Mouse (Mus musculus): ENCODE measurements around the gene E2f2. TPM values are rescaled to one million over a fixed set of nuclear protein-coding genes. Genes with fewer than 3 reads are reported as not detected.

Gene E2f2
- polyA plus RNA-seq, 1 experiment from 2014 or later, result 3.2 TPM

DNA sequence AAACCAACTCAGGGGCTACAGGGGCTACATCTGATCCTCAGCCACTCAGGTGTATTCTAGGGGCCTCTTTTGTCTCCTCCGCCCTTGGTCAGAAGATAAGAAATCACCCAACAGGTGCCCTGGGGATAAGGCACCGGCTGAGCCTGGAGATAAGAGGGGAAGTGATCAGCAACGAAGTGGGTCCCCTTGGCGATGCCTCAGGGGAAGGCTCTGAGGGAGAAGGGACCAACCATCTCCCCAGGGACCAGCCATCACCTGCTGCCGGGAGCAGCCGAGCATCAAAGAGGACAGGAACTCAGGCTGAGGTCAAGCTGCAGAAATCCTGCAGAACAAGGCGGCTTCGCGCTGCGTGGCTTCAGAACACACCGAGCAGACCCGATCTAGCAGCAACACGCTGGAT is 44.5 kb upstream of the E2f2 start:
- no peaks in the 10 kb centered on the region for H3K27me3 ChIP-seq (ENCODE audit: insufficient read depth, low read length)
- H3K9ac ChIP-seq (ENCODE audit: low read depth, low read length), result no peak overlapping the region
- no peak overlapping the region for H3K4me2 ChIP-seq (ENCODE audit: low read length)
- WGBS, result 54% methylated on average over 13 of the region's 13 CpGs
- ATAC-seq (replicated peaks; ENCODE audit: low FRiP score, low read depth), result no peak
- H3K27ac ChIP-seq, result no peak overlapping the region
- no peaks in the 10 kb centered on the region; the same call in 1 of the 2 replicates for H3K4me1 ChIP-seq (replicated peaks; ENCODE audit: insufficient read depth, low read length)
- H3K36me3 ChIP-seq (ENCODE audit: insufficient read depth, low read length), result no peaks in the 10 kb centered on the region
- no peaks in the 10 kb centered on the region for H3K9me3 ChIP-seq (replicated peaks; ENCODE audit: low read length)
- no peak for TF ChIP-seq CTCF (IDR thresholded peaks at IDR 0.05; ENCODE audit: low read depth)
- DNase-seq (ENCODE audit: low spot score), result no peak
- no peak overlapping the region for H3K4me3 ChIP-seq (replicated peaks; ENCODE audit: low read depth, low read length)

DNA sequence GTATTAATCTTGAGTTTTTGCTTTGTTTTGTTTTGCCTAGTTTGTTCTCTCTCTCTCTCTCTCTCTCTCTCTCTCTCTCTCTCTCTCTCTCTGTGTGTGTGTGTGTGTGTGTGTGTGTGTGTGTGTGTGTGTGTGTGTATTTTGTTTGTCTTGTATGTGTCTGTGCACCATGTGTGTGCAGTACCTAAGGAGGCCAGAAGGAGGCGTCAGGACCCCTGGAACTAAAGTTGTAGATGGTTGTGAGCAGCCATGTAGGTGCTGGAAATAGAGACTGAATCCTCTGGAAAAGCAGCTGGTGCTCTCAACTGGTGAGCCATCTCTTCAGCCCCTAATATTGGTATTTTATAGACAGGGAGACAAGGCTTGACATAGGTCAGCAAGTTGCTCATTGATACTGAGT is 42.4 kb upstream of the E2f2 start:
- H3K27me3 ChIP-seq (ENCODE audit: insufficient read depth, low read length), result no peaks in the 10 kb centered on the region
- no peak overlapping the region for H3K27ac ChIP-seq
- H3K36me3 ChIP-seq (ENCODE audit: insufficient read depth, low read length), result no peaks in the 10 kb centered on the region
- H3K4me2 ChIP-seq (ENCODE audit: low read length), result no peak overlapping the region
- WGBS, result 90% methylated on average over 1 of the region's 1 CpGs
- peaks cover 13% of the 10 kb centered on the region for H3K4me1 ChIP-seq (replicated peaks; ENCODE audit: insufficient read depth, low read length)
- DNase-seq (ENCODE audit: low spot score), result no peak
- no peak overlapping the region for H3K4me3 ChIP-seq (replicated peaks; ENCODE audit: low read depth, low read length)
- peak; percentile 31; the same call in 1 of the 2 replicates for TF ChIP-seq CTCF (IDR thresholded peaks at IDR 0.05; ENCODE audit: low read depth)
- ATAC-seq (replicated peaks; ENCODE audit: low FRiP score, low read depth), result no peak
- H3K9me3 ChIP-seq (replicated peaks; ENCODE audit: low read length), result no peaks in the 10 kb centered on the region
- H3K9ac ChIP-seq (ENCODE audit: low read depth, low read length), result no peak overlapping the region

GRCm38 (mm10) chr4:136133801-136134200 is 38.4 kb upstream of the E2f2 start:
- Histone ChIP-seq H3K9me3 (replicated peaks; ENCODE audit: low read length) (no peaks in the 10 kb centered on the region), H3K9ac (ENCODE audit: low read depth, low read length) (0 out of 2 replicates have a peak overlapping the region, but pooled peaks have one; percentile 76), H3K4me1 (replicated peaks; ENCODE audit: insufficient read depth, low read length) (peaks cover 31% of the 10 kb centered on the region), H3K4me2 (ENCODE audit: low read length) (peak overlapping the region; percentile 85), H3K4me3 (replicated peaks; ENCODE audit: low read depth, low read length) (no peak overlapping the region), H3K27ac (peak overlapping the region; percentile 99), H3K27me3 (ENCODE audit: insufficient read depth, low read length) (no peaks in the 10 kb centered on the region), H3K36me3 (ENCODE audit: insufficient read depth, low read length) (no peaks in the 10 kb centered on the region)
- DNase-seq (ENCODE audit: low spot score) (no peak), ATAC-seq (replicated peaks; ENCODE audit: low FRiP score, low read depth) (no peak)
- WGBS, result 29% methylated on average over 9 of the region's 9 CpGs
- no peak for TF ChIP-seq CTCF (IDR thresholded peaks at IDR 0.05; ENCODE audit: low read depth)

DNA sequence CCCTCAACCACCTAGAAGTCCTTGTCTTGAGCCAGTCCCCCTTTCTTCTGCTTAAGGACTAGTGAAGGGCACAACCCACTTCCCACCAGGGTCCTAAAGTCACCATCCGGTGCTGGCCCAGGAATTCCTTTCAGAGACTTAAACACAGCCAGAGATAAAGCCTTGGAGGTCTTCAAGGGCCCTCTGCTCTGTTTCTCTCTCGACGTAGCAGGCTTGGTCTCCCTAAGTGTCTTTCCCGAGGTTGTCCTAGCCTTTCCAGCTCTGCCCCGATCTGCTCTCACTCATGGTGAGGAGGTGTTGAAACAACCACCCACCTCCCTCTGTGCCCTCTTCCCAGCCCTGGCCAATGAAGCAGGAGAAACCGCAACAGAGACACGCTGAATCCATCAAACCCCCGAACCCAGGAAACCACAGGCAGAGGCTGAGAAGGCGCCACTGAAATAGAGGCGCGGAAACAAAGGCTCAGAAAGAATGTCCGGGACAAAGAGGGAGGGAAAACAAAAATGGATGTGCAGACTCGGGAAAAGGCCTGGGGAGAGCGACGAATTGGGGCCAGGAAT is 37.7 kb upstream of the E2f2 start:
- peak overlapping the region; percentile 99 for H3K27ac ChIP-seq
- peak overlapping the region; percentile 76 for H3K9ac ChIP-seq (ENCODE audit: low read depth, low read length)
- H3K4me2 ChIP-seq (ENCODE audit: low read length), result peak overlapping the region; percentile 85
- H3K4me3 ChIP-seq (replicated peaks; ENCODE audit: low read depth, low read length), result peak overlapping the region; percentile 32
- H3K36me3 ChIP-seq (ENCODE audit: insufficient read depth, low read length), result no peaks in the 10 kb centered on the region
- H3K9me3 ChIP-seq (replicated peaks; ENCODE audit: low read length), result no peaks in the 10 kb centered on the region
- 2% methylated on average over 15 of the region's 15 CpGs for WGBS
- DNase-seq (ENCODE audit: low spot score), result peak; percentile 62
- no peak for TF ChIP-seq CTCF (IDR thresholded peaks at IDR 0.05; ENCODE audit: low read depth)
- H3K27me3 ChIP-seq (ENCODE audit: insufficient read depth, low read length), result no peaks in the 10 kb centered on the region
- H3K4me1 ChIP-seq (replicated peaks; ENCODE audit: insufficient read depth, low read length), result peaks cover 35% of the 10 kb centered on the region
- no peak for ATAC-seq (replicated peaks; ENCODE audit: low FRiP score, low read depth)

DNA sequence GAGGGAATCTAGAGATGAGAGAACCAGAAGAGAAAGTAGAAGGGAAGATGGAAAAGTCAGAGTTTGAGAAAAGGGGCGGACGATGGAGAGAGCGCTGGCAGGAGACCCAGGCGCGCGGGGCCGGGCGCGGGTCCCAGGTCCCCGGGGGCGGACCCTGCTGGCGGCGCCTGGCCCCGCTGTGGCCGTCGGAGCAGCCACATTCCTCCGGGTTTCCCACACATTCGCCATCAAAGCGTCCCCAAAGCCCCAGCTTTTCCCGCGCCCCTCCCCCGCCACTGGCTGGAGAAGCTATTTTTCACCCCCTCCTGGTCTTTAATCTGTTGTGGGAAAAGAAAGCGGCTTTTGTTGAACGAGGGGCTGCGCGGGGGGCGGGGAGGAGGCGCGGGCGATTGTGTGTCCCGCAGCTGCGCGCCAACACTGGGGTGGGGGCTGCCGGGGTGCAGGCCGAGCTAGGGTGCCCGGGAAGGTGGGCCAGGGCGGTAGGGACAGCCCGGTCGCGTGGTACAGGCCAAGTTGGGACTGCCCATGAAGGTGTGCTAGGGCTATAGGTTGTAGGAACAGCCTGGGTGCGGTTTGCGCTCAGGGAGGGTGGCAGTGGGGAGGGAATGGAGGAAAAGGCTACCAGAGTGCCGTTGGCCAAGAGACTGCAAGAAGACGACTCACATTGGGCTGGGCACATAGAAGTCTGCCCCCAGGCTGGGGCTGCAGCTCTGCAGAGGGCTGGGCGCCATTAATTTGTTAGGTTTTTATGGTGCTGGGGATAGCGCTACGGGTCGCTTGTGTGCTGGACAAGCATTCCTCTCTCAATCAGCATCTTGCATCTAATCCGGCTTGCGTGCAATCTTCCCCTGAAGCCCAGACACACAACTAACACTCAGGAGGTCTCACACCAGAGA is 37.0 kb upstream of the E2f2 start:
- ATAC-seq (replicated peaks; ENCODE audit: low FRiP score, low read depth) (peak; percentile 65), DNase-seq (ENCODE audit: low spot score) (peak; percentile 90)
- peaks cover 38% of the 10 kb centered on the region for H3K4me1 ChIP-seq (replicated peaks; ENCODE audit: insufficient read depth, low read length)
- peak overlapping the region; percentile 85 for H3K4me2 ChIP-seq (ENCODE audit: low read length)
- H3K9ac ChIP-seq (ENCODE audit: low read depth, low read length), result peak overlapping the region; percentile 76
- no peaks in the 10 kb centered on the region for H3K27me3 ChIP-seq (ENCODE audit: insufficient read depth, low read length)
- H3K4me3 ChIP-seq (replicated peaks; ENCODE audit: low read depth, low read length), result peak overlapping the region; percentile 32
- H3K9me3 ChIP-seq (replicated peaks; ENCODE audit: low read length), result no peaks in the 10 kb centered on the region
- WGBS, result 1% methylated on average over 50 of the region's 50 CpGs
- no peak for TF ChIP-seq CTCF (IDR thresholded peaks at IDR 0.05; ENCODE audit: low read depth)
- no peaks in the 10 kb centered on the region for H3K36me3 ChIP-seq (ENCODE audit: insufficient read depth, low read length)
- H3K27ac ChIP-seq, result peak overlapping the region; percentile 99

GRCm38 (mm10) chr4:136135874-136136728 is 36.1 kb upstream of the E2f2 start:
- peak overlapping the region; percentile 32; the same call in 1 of the 2 replicates for H3K4me3 ChIP-seq (replicated peaks; ENCODE audit: low read depth, low read length)
- H3K27me3 ChIP-seq (ENCODE audit: insufficient read depth, low read length), result no peaks in the 10 kb centered on the region
- H3K27ac ChIP-seq, result peak overlapping the region; percentile 99
- H3K9ac ChIP-seq (ENCODE audit: low read depth, low read length), result peak overlapping the region; percentile 76; the same call in 1 of the 2 replicates
- no peak for DNase-seq (ENCODE audit: low spot score)
- no peaks in the 10 kb centered on the region for H3K36me3 ChIP-seq (ENCODE audit: insufficient read depth, low read length)
- TF ChIP-seq CTCF (IDR thresholded peaks at IDR 0.05; ENCODE audit: low read depth), result peak; percentile 42; the same call in 1 of the 2 replicates
- 40% methylated on average over 9 of the region's 9 CpGs for WGBS
- peaks cover 42% of the 10 kb centered on the region for H3K4me1 ChIP-seq (replicated peaks; ENCODE audit: insufficient read depth, low read length)
- no peaks in the 10 kb centered on the region for H3K9me3 ChIP-seq (replicated peaks; ENCODE audit: low read length)
- peak overlapping the region; percentile 85 for H3K4me2 ChIP-seq (ENCODE audit: low read length)
- ATAC-seq (replicated peaks; ENCODE audit: low FRiP score, low read depth), result no peak
